Mouse (Mus musculus) embryonic facial prominence, embryonic 10.5 days (tissue): ENCODE results near the gene Shb. TPM values are rescaled to one million over a fixed set of nuclear protein-coding genes. Genes with fewer than 3 reads are reported as not detected.

ENCODE experiments used
- DNase-seq: peaks from one replicate; pipeline ENCODE4 v3.0.0-alpha.2; 2017; ENCODE audit warnings: low spot score
- H3K27ac ChIP-seq: fragments of 300-500 bp; sonication (generic); replicated peaks from 2 replicates; pipeline ENCODE4 v1.5.1; 2016; ENCODE audit warnings: mild to moderate bottlenecking
- H3K27me3 ChIP-seq: fragments of 300-500 bp; sonication (generic); replicated peaks from 2 replicates; pipeline ENCODE4 v1.6.1; 2016; ENCODE audit warnings: low read depth, mild to moderate bottlenecking; ENCODE audit not compliant: poor library complexity, severe bottlenecking
- H3K36me3 ChIP-seq: fragments of 300-500 bp; sonication (generic); replicated peaks from 2 replicates; pipeline ENCODE4 v1.6.1; 2016; ENCODE audit warnings: mild to moderate bottlenecking, moderate library complexity
- H3K4me1 ChIP-seq: fragments of 300-500 bp; sonication (generic); 2 replicates; pipeline ENCODE4 v1.6.1; 2016
- H3K4me3 ChIP-seq: fragments of 300-500 bp; sonication (generic); 2 replicates; pipeline ENCODE4 v1.5.1; 2016; ENCODE audit warnings: mild to moderate bottlenecking, moderate library complexity
- H3K9me3 ChIP-seq: fragments of 300-500 bp; sonication (generic); 2 replicates; pipeline ENCODE4 v1.6.1; 2016; ENCODE audit warnings: mild to moderate bottlenecking
- WGBS: fragments of 180-500 bp; shearing (Covaris S2); methylation state at CpG from one replicate; pipeline ENCODE4 v1.1.7; 2016; 5-methylcytosine and 5-hydroxymethylcytosine counted together
- polyA plus RNA-seq: library from polyadenylated mRNA; unstranded; fragments of >200 nt; fragmentation: Nextera tagmentation; extraction: Ambion mirVana; gene quantifications from 2 replicates; pipeline ENCODE4 v1.2.1, GENCODE M21; 2016

Shb gene
- polyA plus RNA-seq, 1 experiment from 2014 or later: 3.9 TPM

GRCm38 (mm10) chr4:45437010-45437409 lies 95.3 kb downstream of the Shb start:
- Histone ChIP-seq H3K36me3 (peaks cover 23% of the 10 kb centered on the region), H3K4me3 (no peak overlapping the region), H3K27ac (peak overlapping the region; percentile 41), H3K9me3 (no peaks in the 10 kb centered on the region), H3K27me3 (no peaks in the 10 kb centered on the region), H3K4me1 (peaks cover 83% of the 10 kb centered on the region)
- peak; percentile 52 for DNase-seq
- 38% methylated on average over 3 of the region's 3 CpGs for WGBS

GRCm38 (mm10) chr4:45436383-45436913 lies 95.8 kb downstream of the Shb start:
- Histone ChIP-seq H3K4me1 (peaks cover 88% of the 10 kb centered on the region), H3K27me3 (no peaks in the 10 kb centered on the region), H3K27ac (peak overlapping the region; percentile 41), H3K4me3 (no peak overlapping the region), H3K9me3 (no peaks in the 10 kb centered on the region), H3K36me3 (peaks cover 21% of the 10 kb centered on the region)
- peak; percentile 46 for DNase-seq
- 59% methylated on average over 7 of the region's 7 CpGs for WGBS

GRCm38 (mm10) chr4:45435899-45436298 lies 96.4 kb downstream of the Shb start:
- peaks cover 88% of the 10 kb centered on the region for H3K4me1 ChIP-seq
- H3K27me3 ChIP-seq: no peaks in the 10 kb centered on the region
- no peak overlapping the region for H3K4me3 ChIP-seq
- 49% methylated on average over 2 of the region's 2 CpGs for WGBS
- H3K27ac ChIP-seq: peak overlapping the region; percentile 41
- no peaks in the 10 kb centered on the region for H3K9me3 ChIP-seq
- DNase-seq: no peak
- H3K36me3 ChIP-seq: peaks cover 19% of the 10 kb centered on the region

- Histone ChIP-seq H3K4me1 (peaks cover 79% of the 10 kb centered on the region), H3K27ac (peak overlapping the region; percentile 24), H3K4me3 (no peak overlapping the region), H3K27me3 (no peaks in the 10 kb centered on the region), H3K9me3 (no peaks in the 10 kb centered on the region), H3K36me3 (peaks cover 8% of the 10 kb centered on the region; the same call in 1 of the 2 replicates)
- 79% methylated on average over 4 of the region's 4 CpGs for WGBS
- DNase-seq: no peak
Measured at GRCm38 (mm10) chr4:45434681-45435080, 97.6 kb downstream of the Shb start.

- Histone ChIP-seq H3K36me3 (peaks cover 8% of the 10 kb centered on the region; the same call in 1 of the 2 replicates), H3K4me3 (no peak overlapping the region), H3K4me1 (peaks cover 73% of the 10 kb centered on the region), H3K9me3 (no peaks in the 10 kb centered on the region), H3K27me3 (no peaks in the 10 kb centered on the region), H3K27ac (peak overlapping the region; percentile 58)
- WGBS: 83% methylated on average over 12 of the region's 12 CpGs
- no peak for DNase-seq
Measured at GRCm38 (mm10) chr4:45434071-45434470, 98.2 kb downstream of the Shb start.

GRCm38 (mm10) chr4:45431806-45432205 lies 100.5 kb downstream of the Shb start:
- H3K4me1 ChIP-seq: peaks cover 64% of the 10 kb centered on the region
- peaks cover 8% of the 10 kb centered on the region; the same call in 1 of the 2 replicates for H3K36me3 ChIP-seq
- 74% methylated on average over 3 of the region's 3 CpGs for WGBS
- no peak for DNase-seq
- H3K4me3 ChIP-seq: no peak overlapping the region
- peak overlapping the region; percentile 59; the same call in 1 of the 2 replicates for H3K27ac ChIP-seq
- H3K9me3 ChIP-seq: no peaks in the 10 kb centered on the region
- no peaks in the 10 kb centered on the region for H3K27me3 ChIP-seq

GRCm38 (mm10) chr4:45431316-45431715 lies 101.0 kb downstream of the Shb start:
- Histone ChIP-seq H3K27ac (0 out of 2 replicates have a peak overlapping the region, but pooled peaks have one; percentile 59), H3K4me1 (peaks cover 64% of the 10 kb centered on the region)
- WGBS: 88% methylated on average over 3 of the region's 3 CpGs

GRCm38 (mm10) chr4:45429451-45429850 lies 102.8 kb downstream of the Shb start:
- H3K4me1 ChIP-seq: peaks cover 52% of the 10 kb centered on the region
- no peak overlapping the region for H3K27ac ChIP-seq
- no peaks in the 10 kb centered on the region for H3K9me3 ChIP-seq
- no peaks in the 10 kb centered on the region for H3K27me3 ChIP-seq
- WGBS: 84% methylated on average over 7 of the region's 7 CpGs
- H3K36me3 ChIP-seq: peaks cover 14% of the 10 kb centered on the region; the same call in 1 of the 2 replicates
- no peak for DNase-seq
- H3K4me3 ChIP-seq: no peak overlapping the region

More at GRCm38 (mm10) chr4:45431316-45431715, 101.0 kb downstream of the Shb start:
- H3K36me3 ChIP-seq: peaks cover 8% of the 10 kb centered on the region; the same call in 1 of the 2 replicates
- no peaks in the 10 kb centered on the region for H3K9me3 ChIP-seq
- no peaks in the 10 kb centered on the region for H3K27me3 ChIP-seq
- DNase-seq: no peak
- no peak overlapping the region for H3K4me3 ChIP-seq

- WGBS: 68% methylated on average over 13 of the region's 13 CpGs
- Histone ChIP-seq H3K4me1 (peaks cover 46% of the 10 kb centered on the region), H3K27ac (0 out of 2 replicates have a peak overlapping the region, but pooled peaks have one; percentile 1), H3K36me3 (peaks cover 14% of the 10 kb centered on the region; the same call in 1 of the 2 replicates), H3K27me3 (no peaks in the 10 kb centered on the region), H3K9me3 (no peaks in the 10 kb centered on the region), H3K4me3 (no peak overlapping the region)
- DNase-seq: peak; percentile 58
Measured at GRCm38 (mm10) chr4:45426724-45427457, 105.4 kb downstream of the Shb start.

GRCm38 (mm10) chr4:45423406-45423805 lies 108.9 kb downstream of the Shb start:
- 21% methylated on average over 8 of the region's 8 CpGs for WGBS

GRCm38 (mm10) chr4:45422640-45423039 lies 109.6 kb downstream of the Shb start:
- peaks cover 79% of the 10 kb centered on the region for H3K4me1 ChIP-seq
- WGBS: 87% methylated on average over 10 of the region's 10 CpGs

More at GRCm38 (mm10) chr4:45423406-45423805, 108.9 kb downstream of the Shb start:
- DNase-seq: peak; percentile 45
- H3K4me1 ChIP-seq: peaks cover 77% of the 10 kb centered on the region
- H3K36me3 ChIP-seq: 0 out of 2 replicates have a peak, but pooled peaks cover 7% of the 10 kb centered on the region
- no peaks in the 10 kb centered on the region for H3K9me3 ChIP-seq
- no peak overlapping the region for H3K4me3 ChIP-seq
- peak overlapping the region; percentile 74 for H3K27ac ChIP-seq
- H3K27me3 ChIP-seq: no peaks in the 10 kb centered on the region

GRCm38 (mm10) chr4:45421519-45422260 lies 110.6 kb downstream of the Shb start:
- H3K4me3 ChIP-seq: no peak overlapping the region
- peaks cover 71% of the 10 kb centered on the region for H3K4me1 ChIP-seq
- H3K27ac ChIP-seq: peak overlapping the region; percentile 76
- no peak for DNase-seq
- H3K9me3 ChIP-seq: no peaks in the 10 kb centered on the region
- 64% methylated on average over 11 of the region's 11 CpGs for WGBS
- H3K27me3 ChIP-seq: no peaks in the 10 kb centered on the region
- 0 out of 2 replicates have a peak, but pooled peaks cover 7% of the 10 kb centered on the region for H3K36me3 ChIP-seq

More at GRCm38 (mm10) chr4:45422640-45423039, 109.6 kb downstream of the Shb start:
- Histone ChIP-seq H3K27me3 (no peaks in the 10 kb centered on the region), H3K9me3 (no peaks in the 10 kb centered on the region), H3K36me3 (0 out of 2 replicates have a peak, but pooled peaks cover 7% of the 10 kb centered on the region), H3K4me3 (no peak overlapping the region), H3K27ac (no peak overlapping the region)
- no peak for DNase-seq
